Comparison of ENCODE assay signal across 16 mouse cellular contexts in genomic region chr2:130454748-130455370, GRCm38 (mm10). TPM values are rescaled to one million over a fixed set of nuclear protein-coding genes. Genes with fewer than 3 reads are reported as not detected.
DNase-seq lines count a peak whose midpoint lies in the region; TF ChIP-seq lines count a peak whose summit lies in the region.
"Had no signal": no experiment of that assay in that cellular context is flagged by ENCODE, and none has a peak within 500 bp of the region (broad histone marks: within the 10 kb centered on the region; RNA-seq: fewer than 3 reads in every experiment).

No protein-coding gene starts in this region.

- TF ChIP-seq POLR2A in MEL (IDR thresholded peaks at IDR 0.05; ENCODE audit: control insufficient read depth in 1 of 2, insufficient read depth in 1 of 2, low read depth in 1 of 2, low read length in 2 of 2, poor library complexity in 1 of 2), result no peak

- no peaks in the 10 kb centered on the region for H3K9me3 ChIP-seq in MEL (replicated peaks; ENCODE audit: insufficient read depth, low read length)
- H3K9me3 ChIP-seq: heart, embryonic 15.5 days had no signal

- H3K9ac ChIP-seq in MEL (ENCODE audit: control insufficient read depth, low read depth, low read length, poor library complexity, severe bottlenecking), result no peak overlapping the region
- H3K9ac ChIP-seq: heart, embryonic 15.5 days; liver, embryonic 14.5 days had no signal

- peaks cover 19 to 26% of the 10 kb centered on the region in 2 experiments for H3K4me1 ChIP-seq in MEL (ENCODE audit: control insufficient read depth in 1 of 2, insufficient read depth in 2 of 2, low read length in 2 of 2)

- intact Hi-C loops in gastrocnemius, adult 2 months (cut with DNase I), result no loop called here

- peaks cover 0 to 31% of the 10 kb centered on the region in 2 experiments; a peak in 3 of 4 replicates for H3K36me3 ChIP-seq in MEL (ENCODE audit: control insufficient read depth in 1 of 2, insufficient read depth in 2 of 2, low read length in 2 of 2)
- H3K36me3 ChIP-seq: heart, embryonic 15.5 days had no signal

- TF ChIP-seq CTCF in layer of hippocampus, adult 2 months (conservative IDR thresholded peaks at IDR 0.05), result no peak
- TF ChIP-seq CTCF in MEL (IDR thresholded peaks at IDR 0.05 in 2 of 3, conservative IDR thresholded peaks at IDR 0.05 in 1 of 3; ENCODE audit: control insufficient read depth in 1 of 3, insufficient read depth in 1 of 3, low read depth in 2 of 3, low read length in 3 of 3, poor library complexity in 1 of 3, severe bottlenecking in 1 of 3), result no peak
- TF ChIP-seq CTCF in gastrocnemius, adult 2 months (IDR thresholded peaks at IDR 0.05), result no peak

- no peaks in the 10 kb centered on the region for H3K27me3 ChIP-seq in MEL (ENCODE audit: control insufficient read depth in 1 of 2, insufficient read depth in 2 of 2, low read length in 2 of 2)
- H3K27me3 ChIP-seq: heart, embryonic 15.5 days had no signal

- peak in 1 of 2 experiments; percentile 36 for DNase-seq in layer of hippocampus, adult 2 months (ENCODE audit: low spot score in 2 of 2)
- no peak for DNase-seq in layer of hippocampus, postnatal 25 days (ENCODE audit: extremely low spot score in 1 of 2, low spot score in 1 of 2)
- DNase-seq in MEL (ENCODE audit: low read depth, low spot score), result no peak
- DNase-seq in brain, adult 2 months (ENCODE audit: low read depth, low spot score), result peak; percentile 84
- DNase-seq in cerebellum, postnatal 36 days, result peak; percentile 61 to 73
- no peak for DNase-seq in urinary bladder, adult 18-20 months (ENCODE audit: low spot score in 2 of 2)
- DNase-seq in gastrocnemius, adult 2 months, result no peak
- DNase-seq: adrenal gland, adult 8-10 months had no signal

- peaks cover 49% of the 10 kb centered on the region for H3K79me2 ChIP-seq in MEL (ENCODE audit: control insufficient read depth, insufficient read depth, low read length, poor library complexity)

- TF ChIP-seq RAD21 in MEL (IDR thresholded peaks at IDR 0.05; ENCODE audit: low read depth, low read length), result no peak

- no peak for TF ChIP-seq EP300 in MEL (IDR thresholded peaks at IDR 0.05; ENCODE audit: low read depth in 1 of 2, low read length in 2 of 2)

- H3K27ac ChIP-seq in layer of hippocampus, adult 2 months, result peak overlapping the region; percentile 61
- H3K27ac ChIP-seq in MEL (ENCODE audit: control insufficient read depth, low read depth, low read length), result no peak overlapping the region
- H3K27ac ChIP-seq in gastrocnemius, adult 2 months, result no peak overlapping the region
- H3K27ac ChIP-seq: heart, embryonic 15.5 days; left cerebral cortex, adult 2 months; liver, embryonic 14.5 days had no signal

- no peak overlapping the region for H3K4me3 ChIP-seq in layer of hippocampus, adult 2 months
- no peak overlapping the region for H3K4me3 ChIP-seq in MEL (ENCODE audit: control insufficient read depth in 1 of 2, insufficient read depth in 1 of 2, low read depth in 2 of 2, low read length in 2 of 2)
- H3K4me3 ChIP-seq in gastrocnemius, adult 2 months, result no peak overlapping the region
- H3K4me3 ChIP-seq: heart, embryonic 15.5 days; left cerebral cortex, adult 2 months had no signal

TF ChIP-seq in MEL, 35 proteins besides CTCF, POLR2A, EP300 and RAD21:
- TF ChIP-seq TAL1 (IDR thresholded peaks at IDR 0.05; ENCODE audit: low read length) (no peak), TBP (IDR thresholded peaks at IDR 0.05; ENCODE audit: low read depth, low read length) (no peak), MAFK (IDR thresholded peaks at IDR 0.05; ENCODE audit: borderline replicate concordance, low read depth, low read length) (no peak), GATA1 (IDR thresholded peaks at IDR 0.05; ENCODE audit: low read depth, low read length) (peak; percentile 9; the same call in 1 of the 2 replicates), ZKSCAN1 (IDR thresholded peaks at IDR 0.05; ENCODE audit: low read depth, low read length) (no peak), CHD2 (IDR thresholded peaks at IDR 0.05; ENCODE audit: low read length) (no peak), NRF1 (IDR thresholded peaks at IDR 0.05; ENCODE audit: insufficient read depth, low read depth, low read length, poor library complexity, severe bottlenecking) (no peak), MYB (IDR thresholded peaks at IDR 0.05; ENCODE audit: low read depth, low read length) (no peak)

RNA-seq across cellular contexts. Expression of gene Ptpra, which starts 4.8 kb away (rescaled TPM):
- total RNA-seq in layer of hippocampus, adult 2 months (2021), result 100 to 1,000 TPM; 326 to 341 TPM
- 100 to 1,000 TPM; 322 to 337 TPM for total RNA-seq in layer of hippocampus, postnatal 25 days (2021)
- 28.1 and 33.0 TPM in 2 replicates for total RNA-seq in MEL (2012; rRNA removed)
- polyA plus RNA-seq in MEL (2012; ENCODE audit: insufficient read depth in 1 of 2, insufficient read length in 2 of 2, low read depth in 1 of 2, low replicate concordance in 2 of 2, missing spikeins in 1 of 2), result 10 to 100 TPM in 1 of 2 experiments, not detected in 1; 68.3 TPM
- 10 to 100 TPM; 16.0 to 23.3 TPM for total RNA-seq in gastrocnemius, adult 2 months (2021)

RNA-seq across cellular contexts. Expression of gene Pced1a, which starts 30.4 kb away (rescaled TPM):
- total RNA-seq in layer of hippocampus, adult 2 months (2021), result 10 to 100 TPM; 23.0 to 27.3 TPM
- total RNA-seq in layer of hippocampus, postnatal 25 days (2021), result 10 to 100 TPM; 22.4 to 25.4 TPM
- total RNA-seq in MEL (2012; rRNA removed), result 5.1 and 6.5 TPM in 2 replicates
- polyA plus RNA-seq in MEL (2012; ENCODE audit: insufficient read depth in 1 of 2, insufficient read length in 2 of 2, low read depth in 1 of 2, low replicate concordance in 2 of 2, missing spikeins in 1 of 2), result 10 to 100 TPM in 1 of 2 experiments, not detected in 1; 13.7 TPM
- total RNA-seq in gastrocnemius, adult 2 months (2021), result 1 to 10 TPM; 4.5 to 5.0 TPM

RNA-seq across cellular contexts. Expression of gene Vps16, which starts 30.7 kb away (rescaled TPM):
- 100 to 1,000 TPM in 1 of 2 experiments, 10 to 100 TPM in 1; 91.3 to 104 TPM for total RNA-seq in layer of hippocampus, adult 2 months (2021)
- total RNA-seq in layer of hippocampus, postnatal 25 days (2021), result 10 to 100 TPM; 91.6 to 95.2 TPM
- 86.2 and 90.0 TPM in 2 replicates for total RNA-seq in MEL (2012; rRNA removed)
- polyA plus RNA-seq in MEL (2012; ENCODE audit: insufficient read depth in 1 of 2, insufficient read length in 2 of 2, low read depth in 1 of 2, low replicate concordance in 2 of 2, missing spikeins in 1 of 2), result 100 to 1,000 TPM in 1 of 2 experiments, not detected in 1; 114 TPM
- 10 to 100 TPM; 15.7 to 19.1 TPM for total RNA-seq in gastrocnemius, adult 2 months (2021)

RNA-seq across cellular contexts. Expression of gene Tmem239, which starts 48.6 kb away (rescaled TPM):
- total RNA-seq in layer of hippocampus, adult 2 months (2021), result not detected
- total RNA-seq in layer of hippocampus, postnatal 25 days (2021), result not detected
- total RNA-seq in MEL (2012; rRNA removed), result not detected in 2 replicates
- under 1 TPM in 1 of 2 experiments, not detected in 1; 0.11 TPM for polyA plus RNA-seq in MEL (2012; ENCODE audit: insufficient read depth in 1 of 2, insufficient read length in 2 of 2, low read depth in 1 of 2, low replicate concordance in 2 of 2, missing spikeins in 1 of 2)
- total RNA-seq in gastrocnemius, adult 2 months (2021), result not detected
- total RNA-seq: adrenal gland, adult 8-10 months; ES-E14; gastrocnemius, adult 18-20 months; left cerebral cortex, adult 2 months; megakaryocyte-erythroid progenitor cell, adult 5-6 weeks had no signal
- polyA plus RNA-seq: heart, embryonic 15.5 days; inflammation-experienced regulatory T-cells, adult 6 months; liver, embryonic 14.5 days; stomach, embryonic 16.5 days had no signal

RNA-seq across cellular contexts. Expression of gene 1700020A23Rik, which starts 49.8 kb away (rescaled TPM):
- not detected for total RNA-seq in layer of hippocampus, adult 2 months (2021)
- not detected for total RNA-seq in layer of hippocampus, postnatal 25 days (2021)
- total RNA-seq in MEL (2012; rRNA removed), result not detected in 2 replicates
- polyA plus RNA-seq in MEL (2012; ENCODE audit: insufficient read depth in 1 of 2, insufficient read length in 2 of 2, low read depth in 1 of 2, low replicate concordance in 2 of 2, missing spikeins in 1 of 2), result not detected
- not detected for total RNA-seq in gastrocnemius, adult 2 months (2021)
- total RNA-seq: ES-E14; gastrocnemius, adult 18-20 months; left cerebral cortex, adult 2 months; megakaryocyte-erythroid progenitor cell, adult 5-6 weeks had no signal
- polyA plus RNA-seq: heart, embryonic 15.5 days; inflammation-experienced regulatory T-cells, adult 6 months; liver, embryonic 14.5 days; stomach, embryonic 16.5 days had no signal

Comparison
In these comparisons a context has a peak if more than half of its experiments do, and no peak if none do; other contexts are left out.
1. DNase-seq: peak in brain, adult 2 months (single experiment) and cerebellum, postnatal 36 days (2 of 2); none in layer of hippocampus, postnatal 25 days (0 of 2), MEL (single experiment), urinary bladder, adult 18-20 months (0 of 2) and gastrocnemius, adult 2 months (single experiment).